Mouse (Mus musculus): Measurements from ENCODE around the gene Phf14.
A peak's percentile ranks its signal among the peaks of the same experiment; 100 is the strongest.
"Not testable (repeated sequence)": the region's sequence is repeated elsewhere in the genome, so short reads cannot be mapped to it uniquely, and the experiment has no call there.

The Phf14 gene

GRCm38 (mm10) chr6:11907269-11908032, at the start of gene Phf14, which contains the start of gene Ndufa4:
Gene Phf14, plus strand, starts transcription at chr6:11907809.
Gene Ndufa4, minus strand, starts transcription at chr6:11907497.
- peak; percentile 85 for DNase-seq (ENCODE audit: low read depth, low spot score)

GRCm38 (mm10) chr6:11875364-11875763, 32.2 kb upstream of the Phf14 start:
- DNase-seq (ENCODE audit: low read depth, low spot score) = not testable (repeated sequence)

GRCm38 (mm10) chr6:11900809-11901310, 6.7 kb upstream of the Phf14 start:
- DNase-seq (ENCODE audit: low read depth, low spot score) = no peak

GRCm38 (mm10) chr6:11906890-11907268, 730 bp upstream of the Phf14 start:
- peak; percentile 37 for DNase-seq (ENCODE audit: low read depth, low spot score)

GRCm38 (mm10) chr6:11908170-11908569, 561 bp downstream of the Phf14 start:
- no peak for DNase-seq (ENCODE audit: low read depth, low spot score)

- DNase-seq (ENCODE audit: low read depth, low spot score) = peak; percentile 72
Observed at GRCm38 (mm10) chr6:11925496-11926041, 18.0 kb downstream of the Phf14 start.

GRCm38 (mm10) chr6:11926082-11926595, 18.5 kb downstream of the Phf14 start:
- DNase-seq (ENCODE audit: low read depth, low spot score) = peak; percentile 22

- no peak for DNase-seq (ENCODE audit: low read depth, low spot score)
Observed at GRCm38 (mm10) chr6:11927485-11927884, 19.9 kb downstream of the Phf14 start.

- no peak for DNase-seq (ENCODE audit: low read depth, low spot score)
Observed at GRCm38 (mm10) chr6:11933403-11933802, 25.8 kb downstream of the Phf14 start.

GRCm38 (mm10) chr6:11940895-11941294, 33.3 kb downstream of the Phf14 start:
- no peak for DNase-seq (ENCODE audit: low read depth, low spot score)

- DNase-seq (ENCODE audit: low read depth, low spot score) = no peak
Observed at GRCm38 (mm10) chr6:11942089-11942488, 34.5 kb downstream of the Phf14 start.

- DNase-seq (ENCODE audit: low read depth, low spot score) = no peak
Observed at GRCm38 (mm10) chr6:11948100-11948499, 40.5 kb downstream of the Phf14 start.

- no peak for DNase-seq (ENCODE audit: low read depth, low spot score)
Observed at GRCm38 (mm10) chr6:11960172-11960571, 52.6 kb downstream of the Phf14 start.

GRCm38 (mm10) chr6:11993782-11994181, 86.2 kb downstream of the Phf14 start:
- DNase-seq (ENCODE audit: low read depth, low spot score) = no peak

- DNase-seq (ENCODE audit: low read depth, low spot score) = no peak
Observed at GRCm38 (mm10) chr6:11998576-11998975, 91.0 kb downstream of the Phf14 start.

GRCm38 (mm10) chr6:11999506-11999905, 91.9 kb downstream of the Phf14 start:
- no peak for DNase-seq (ENCODE audit: low read depth, low spot score)

GRCm38 (mm10) chr6:12005455-12005854, 97.8 kb downstream of the Phf14 start:
- DNase-seq (ENCODE audit: low read depth, low spot score) = no peak

GRCm38 (mm10) chr6:12006001-12006400, 98.4 kb downstream of the Phf14 start:
- no peak for DNase-seq (ENCODE audit: low read depth, low spot score)

- DNase-seq (ENCODE audit: low read depth, low spot score) = no peak
Observed at GRCm38 (mm10) chr6:12012103-12012502, 104.5 kb downstream of the Phf14 start.

GRCm38 (mm10) chr6:12014035-12014434, 106.4 kb downstream of the Phf14 start:
- no peak for DNase-seq (ENCODE audit: low read depth, low spot score)

GRCm38 (mm10) chr6:12014733-12015132, 107.1 kb downstream of the Phf14 start:
- DNase-seq (ENCODE audit: low read depth, low spot score) = no peak

GRCm38 (mm10) chr6:12019736-12020135, 112.1 kb downstream of the Phf14 start:
- DNase-seq (ENCODE audit: low read depth, low spot score) = no peak

- DNase-seq (ENCODE audit: low read depth, low spot score) = no peak
Observed at GRCm38 (mm10) chr6:12020156-12020555, 112.5 kb downstream of the Phf14 start.

Measured in c-Kit-negative CD71-positive TER-119-positive erythroid progenitor cells, embryonic 14.5 days (primary cell).